Mouse (Mus musculus) left cerebral cortex, postnatal 25 days (tissue): ENCODE results near the gene Ap5b1. TPM values are rescaled to one million over a fixed set of nuclear protein-coding genes. Genes with fewer than 3 reads are reported as not detected.

Source experiments
- DNase-seq, 2 experiments: peaks; one replicate each; pipeline ENCODE4 v3.0.0; 2022; ENCODE audit warnings: low spot score in 2 of 2, mixed read lengths in 1 of 2
- intact Hi-C: fragments of 180-260 bp; cut with DNase I; formaldehyde crosslinking; loops from one replicate; pipeline ENCODE4 v1.15.1; 2025
- total RNA-seq, 2 experiments: library from RNA; stranded (reverse); gene quantifications; 2 replicates each; pipeline ENCODE4 v1.2.3; 2021

Gene Ap5b1
- total RNA-seq, 2 experiments from 2014 or later = 5.2 to 6.4 TPM

DNA sequence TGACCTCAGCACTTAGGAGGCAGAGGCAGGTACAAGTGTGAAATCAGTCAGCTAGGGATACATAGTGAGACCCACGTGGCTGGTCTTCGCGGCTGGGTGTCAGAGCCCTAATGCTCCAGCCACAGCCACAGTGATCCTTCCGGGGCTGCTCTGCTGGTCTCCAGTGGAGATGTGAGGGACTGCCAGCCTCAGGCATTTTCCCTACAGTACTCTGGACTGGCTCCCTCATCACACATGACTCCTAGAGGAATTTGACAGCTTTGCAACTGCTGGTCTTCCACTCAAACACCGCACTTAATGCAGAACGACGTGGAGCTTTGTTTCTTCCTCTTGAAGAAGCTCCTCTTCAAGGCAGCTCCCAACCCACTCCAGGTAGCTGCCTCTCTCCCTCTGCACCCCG is 38.4 kb downstream of the Ap5b1 start:
- DNase-seq = peak in 1 of 2 experiments; percentile 25
- intact Hi-C loops = no loop called here

DNA sequence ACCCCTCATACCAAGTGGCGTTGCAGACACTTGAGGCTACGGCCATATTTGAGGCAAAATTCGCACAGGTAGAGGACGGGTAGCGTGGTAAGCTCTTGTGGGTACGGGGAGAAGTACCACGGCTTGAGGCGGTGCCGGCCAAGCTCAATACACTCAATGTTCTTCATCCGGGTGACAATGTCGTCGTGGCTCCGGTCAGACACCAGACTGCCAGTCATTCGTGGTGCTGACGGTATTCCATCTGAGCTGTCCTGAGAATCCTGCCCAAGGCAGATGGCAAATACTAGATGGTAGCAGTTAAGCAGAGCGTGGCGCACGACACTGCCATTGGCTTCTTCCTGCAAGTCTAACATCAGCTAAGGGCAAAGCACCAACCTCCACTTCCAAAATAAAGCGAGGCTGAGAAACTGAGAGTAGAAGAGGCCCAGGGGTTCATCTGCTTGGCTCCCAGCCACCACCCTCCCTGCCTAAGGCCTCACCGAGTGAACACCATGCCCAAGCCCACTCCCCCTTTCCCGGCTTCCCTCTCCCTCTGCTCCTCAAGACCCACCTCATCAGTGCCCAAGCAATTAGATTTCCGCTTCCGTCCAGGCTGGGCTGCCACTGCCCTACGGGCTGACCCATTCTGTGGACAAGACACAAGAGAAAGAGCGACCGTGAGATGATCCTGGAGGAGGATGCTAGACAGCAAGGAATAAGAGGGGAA is 40.0 kb downstream of the Ap5b1 start:
- intact Hi-C loops = no loop called here
- no peak for DNase-seq

DNA sequence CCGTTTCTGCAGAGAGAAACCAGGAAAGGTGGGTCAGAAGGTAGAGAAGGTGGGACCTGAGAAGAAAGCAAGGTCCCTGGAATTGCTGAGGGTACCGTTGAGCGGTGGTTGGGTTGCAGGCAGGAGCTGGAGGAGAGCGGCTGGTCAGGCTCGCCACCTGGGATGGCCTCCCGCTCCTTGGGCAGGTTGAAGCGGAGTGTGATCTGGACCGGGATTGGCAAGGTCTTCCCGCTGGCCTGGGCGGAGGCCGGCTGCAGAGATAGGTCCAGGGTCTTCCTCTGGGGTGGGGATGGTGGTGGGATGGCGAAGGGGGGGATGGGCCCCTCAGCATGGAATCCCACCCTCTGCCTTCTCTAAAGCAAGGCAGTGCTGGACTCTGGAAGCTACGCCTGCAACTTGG is 40.9 kb downstream of the Ap5b1 start:
- intact Hi-C loops = no loop called here
- no peak for DNase-seq

DNA sequence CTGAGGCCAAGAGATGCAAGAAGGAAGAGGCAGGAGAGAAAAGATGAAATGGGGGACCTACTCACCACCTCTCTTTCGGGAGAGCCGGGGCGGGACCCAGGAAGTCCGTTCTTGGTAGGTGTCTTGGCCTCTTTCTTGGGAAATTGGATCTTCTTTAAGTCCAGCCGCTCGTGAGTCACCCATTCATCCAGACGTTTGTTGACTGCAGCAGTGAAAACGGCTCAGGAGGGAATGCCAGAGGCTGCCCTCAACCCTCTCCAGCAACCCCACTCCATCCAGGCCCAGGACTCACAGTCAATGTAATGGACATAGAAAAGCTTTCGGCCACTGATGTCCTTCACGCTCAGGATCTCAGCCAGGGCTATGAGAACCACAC is 41.3 kb downstream of the Ap5b1 start:
- intact Hi-C loops = no loop called here
- no peak for DNase-seq

DNA sequence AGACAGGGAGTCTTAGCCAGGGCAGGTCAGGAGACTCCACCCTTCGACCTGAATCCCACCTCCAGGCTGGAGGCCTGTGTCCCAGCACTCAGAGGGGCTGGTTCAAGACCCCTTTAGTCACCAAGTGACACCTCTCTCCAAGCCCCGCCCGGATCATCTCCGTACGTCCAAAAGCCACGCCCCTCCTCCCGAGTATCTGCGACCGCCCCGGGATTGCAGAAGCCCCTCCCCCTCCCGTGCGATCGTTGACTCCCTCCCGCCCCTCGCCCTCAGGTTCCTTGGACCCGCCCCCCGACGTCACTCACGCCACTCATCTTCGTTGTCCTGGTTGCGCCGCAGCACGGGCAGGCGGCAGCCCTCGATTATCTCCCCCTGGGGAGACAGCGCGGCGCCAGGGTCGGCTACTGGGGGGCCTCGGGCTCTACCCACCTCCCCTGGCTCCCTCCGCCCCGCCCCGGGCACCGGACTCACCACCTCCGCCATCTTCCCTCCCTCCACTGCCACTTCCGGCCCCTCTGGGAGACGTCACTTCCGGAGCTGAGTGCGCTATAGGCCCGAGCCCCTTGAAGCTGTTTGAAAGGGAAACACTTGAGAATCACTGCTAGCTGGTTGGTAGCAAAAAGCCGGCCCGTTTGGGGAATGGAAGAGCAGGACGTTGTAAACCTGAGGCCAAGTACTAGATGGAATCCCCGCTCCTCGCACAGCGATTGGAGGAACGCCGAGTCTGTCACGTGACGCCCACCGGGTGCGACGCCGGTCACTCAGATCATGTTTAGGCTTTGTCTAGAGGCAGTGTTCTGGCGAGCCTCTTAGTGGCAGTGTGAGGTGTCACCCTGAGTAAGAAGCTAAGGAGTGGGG is 42.0 kb downstream of the Ap5b1 start, which contains the start of gene Kat5:
Gene Kat5 (minus strand): TSS at position 691 of the 858 bp plus-strand sequence.
- intact Hi-C loops = loop anchor here (1.0 kb wide), 1 partner anchor 28 kb away; the partner anchor contains the start of gene Rela

DNA sequence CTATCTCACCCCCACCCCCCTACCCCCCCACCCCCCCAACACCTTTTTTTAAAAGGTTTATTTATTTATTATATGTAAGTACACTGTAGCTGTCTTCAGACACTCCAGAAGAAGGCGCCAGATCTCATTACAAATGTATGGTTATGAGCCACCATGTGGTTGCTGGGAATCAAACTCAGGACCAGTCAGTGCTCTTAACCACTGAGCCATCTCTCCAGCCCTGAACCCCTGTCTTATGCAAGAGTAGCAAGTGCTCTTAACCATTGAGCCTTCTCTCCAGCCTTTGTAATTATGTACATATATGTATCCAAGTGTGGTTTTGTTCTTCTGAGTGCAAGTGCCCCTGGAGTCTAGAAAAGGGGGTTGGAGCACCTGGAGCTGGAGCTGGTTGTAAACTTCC is 44.1 kb downstream of the Ap5b1 start:
- no peak for DNase-seq
- intact Hi-C loops = loop anchor here (2.0 kb wide), 1 partner anchor 19 kb away; no protein-coding TSS in a partner anchor

More for the DNA sequence above, 42.0 kb downstream of the Ap5b1 start, which contains the start of gene Kat5:
- DNase-seq = peak; percentile 94 to 95

DNA sequence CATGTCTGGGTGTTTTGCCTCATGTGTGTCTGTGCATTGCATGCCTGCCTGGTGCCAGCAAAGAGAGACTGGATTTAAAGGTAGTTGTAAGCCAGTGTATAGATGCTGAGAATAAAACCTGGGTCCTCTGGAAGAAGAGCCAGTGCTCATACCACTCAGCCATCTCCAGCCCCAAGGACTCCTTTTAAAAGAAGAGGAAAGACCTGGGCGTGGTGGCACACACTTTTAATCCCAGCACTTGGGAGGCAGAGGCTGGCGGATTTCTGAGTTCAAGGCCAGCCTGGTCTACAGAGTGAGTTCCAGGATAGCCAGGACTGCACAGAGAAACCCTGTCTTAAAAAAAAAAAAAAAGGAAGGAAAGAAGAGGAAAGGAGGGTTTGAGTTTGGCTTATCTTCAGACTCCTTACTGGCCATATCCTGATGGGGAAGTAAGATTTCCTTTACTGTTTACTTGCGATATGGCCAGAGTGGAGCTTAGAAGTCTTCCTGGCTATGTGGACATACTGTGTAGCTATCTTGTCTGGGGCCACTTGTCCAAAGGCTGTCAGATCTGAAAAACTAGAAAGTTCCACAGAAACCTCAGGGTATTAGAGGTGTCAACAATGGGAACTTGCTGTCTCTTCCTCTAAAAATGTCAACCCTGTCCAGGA is 45.1 kb downstream of the Ap5b1 start:
- DNase-seq = no peak
- intact Hi-C loops = loop anchor here (2.0 kb wide), 1 partner anchor 18 kb away; no protein-coding TSS in a partner anchor

DNA sequence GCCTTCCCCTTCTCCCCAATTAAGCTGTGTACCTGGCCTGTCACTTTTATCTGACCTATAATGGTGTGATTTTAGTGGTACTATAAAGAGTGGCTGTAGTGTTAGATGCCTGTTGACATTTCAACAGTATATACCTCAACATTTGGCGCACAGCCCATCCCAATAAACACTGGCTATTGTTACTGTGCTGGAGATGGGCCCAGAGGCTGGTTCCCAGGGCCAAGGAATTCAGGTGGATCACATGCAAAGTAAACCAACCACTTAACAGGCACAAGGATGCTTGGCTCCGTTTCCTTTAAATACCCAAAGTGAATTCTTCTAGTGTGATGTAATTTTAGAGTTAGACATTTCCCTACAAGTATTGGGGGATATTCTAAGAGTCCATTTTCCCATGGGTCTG is 47.1 kb downstream of the Ap5b1 start:
- no peak for DNase-seq
- intact Hi-C loops = loop anchor here (5.0 kb wide), 1 partner anchor 33 kb away; no protein-coding TSS in a partner anchor

DNA sequence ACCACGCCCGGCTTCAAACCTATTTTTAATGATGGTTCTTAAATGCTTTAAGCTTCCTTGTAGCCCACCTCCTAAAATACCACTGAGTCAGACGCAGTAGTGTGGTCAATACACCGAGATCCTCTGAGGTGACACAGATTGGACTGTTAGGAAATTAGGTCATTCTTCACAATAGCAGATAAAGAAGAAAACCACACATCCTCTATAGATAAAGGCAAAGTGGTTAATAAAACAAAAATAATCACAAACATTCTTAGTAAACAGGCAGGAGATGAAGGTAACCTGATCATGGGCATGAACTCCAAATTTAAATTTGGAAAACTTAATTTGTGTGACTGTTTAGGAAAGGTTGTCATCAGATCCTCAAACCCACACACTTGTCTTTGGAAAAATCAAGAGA is 52.2 kb downstream of the Ap5b1 start:
- no peak for DNase-seq
- intact Hi-C loops = no loop called here

Other genes starting within 250 kb of the Ap5b1 start
- not detected for gene Catsper1, start 232.3 kb upstream of the Ap5b1 start, total RNA-seq
- gene Cst6, start 218.5 kb upstream of the Ap5b1 start, total RNA-seq = 10 to 100 TPM; 21.2 to 23.9 TPM
- gene Eif1ad, start 201.3 kb upstream of the Ap5b1 start, total RNA-seq = 10 to 100 TPM; 24.9 to 25.6 TPM
- 10 to 100 TPM; 83.4 to 84.4 TPM for gene Banf1, start 200.9 kb upstream of the Ap5b1 start, total RNA-seq
- gene Sart1, start 179.3 kb upstream of the Ap5b1 start, total RNA-seq = 10 to 100 TPM; 87.9 to 92.8 TPM
- gene Tsga10ip, start 165.5 kb upstream of the Ap5b1 start, total RNA-seq = not detected
- gene Drap1, start 143.0 kb upstream of the Ap5b1 start, total RNA-seq = 100 to 1,000 TPM; 197 to 233 TPM
- gene AI837181, start 142.9 kb upstream of the Ap5b1 start, total RNA-seq = 10 to 100 TPM; 70.2 to 73.3 TPM
- gene Fosl1, start 120.5 kb upstream of the Ap5b1 start, total RNA-seq = not detected
- 10 to 100 TPM; 26.4 to 27.9 TPM for gene Ccdc85b, start 110.1 kb upstream of the Ap5b1 start, total RNA-seq
- gene Fibp, start 107.4 kb upstream of the Ap5b1 start, total RNA-seq = 10 to 100 TPM; 81.9 to 92.9 TPM
- under 1 TPM; 0.73 to 0.80 TPM for gene Ctsw, start 99.5 kb upstream of the Ap5b1 start, total RNA-seq
- 10 to 100 TPM; 15.2 to 16.4 TPM for gene Efemp2, start 94.1 kb upstream of the Ap5b1 start, total RNA-seq
- 10 to 100 TPM; 30.7 to 30.9 TPM for gene Mus81, start 79.6 kb upstream of the Ap5b1 start, total RNA-seq
- gene Cfl1, start 77.6 kb upstream of the Ap5b1 start, total RNA-seq = 1,000 to 10,000 TPM; 1,474 to 1,552 TPM
- 1 to 10 TPM; 5.1 to 7.7 TPM for gene 1700020D05Rik, start 64.2 kb upstream of the Ap5b1 start, total RNA-seq
- 10 to 100 TPM; 80.4 to 81.0 TPM for gene Snx32, start 57.5 kb upstream of the Ap5b1 start, total RNA-seq
- not detected for gene Ovol1, start 7.4 kb upstream of the Ap5b1 start, total RNA-seq
- 10 to 100 TPM; 68.0 to 82.1 TPM for gene Rnaseh2c, start 33.8 kb downstream of the Ap5b1 start, total RNA-seq
- gene Kat5, start 42.2 kb downstream of the Ap5b1 start, total RNA-seq = 10 to 100 TPM; 83.9 to 93.4 TPM
- 10 to 100 TPM; 20.5 to 20.6 TPM for gene Rela, start 69.5 kb downstream of the Ap5b1 start, total RNA-seq
- 10 to 100 TPM; 14.5 to 18.7 TPM for gene Sipa1, start 95.7 kb downstream of the Ap5b1 start, total RNA-seq
- gene Map3k11, start 120.7 kb downstream of the Ap5b1 start, total RNA-seq = 10 to 100 TPM; 16.1 to 17.2 TPM
- 10 to 100 TPM; 63.6 to 67.9 TPM for gene Pcnx3, start 120.9 kb downstream of the Ap5b1 start, total RNA-seq
- gene Kcnk7, start 136.3 kb downstream of the Ap5b1 start, total RNA-seq = not detected
- 10 to 100 TPM; 24.6 to 27.3 TPM for gene Ehbp1l1, start 158.3 kb downstream of the Ap5b1 start, total RNA-seq
- gene Fam89b, start 161.6 kb downstream of the Ap5b1 start, total RNA-seq = 10 to 100 TPM; 30.0 to 30.2 TPM
- gene Ltbp3, start 172.9 kb downstream of the Ap5b1 start, total RNA-seq = 10 to 100 TPM; 27.0 to 31.6 TPM
- gene Scyl1, start 203.4 kb downstream of the Ap5b1 start, total RNA-seq = 10 to 100 TPM; 82.0 to 86.8 TPM